Mouse (Mus musculus): ENCODE results near the gene Ncstn.

Ncstn gene

DNA sequence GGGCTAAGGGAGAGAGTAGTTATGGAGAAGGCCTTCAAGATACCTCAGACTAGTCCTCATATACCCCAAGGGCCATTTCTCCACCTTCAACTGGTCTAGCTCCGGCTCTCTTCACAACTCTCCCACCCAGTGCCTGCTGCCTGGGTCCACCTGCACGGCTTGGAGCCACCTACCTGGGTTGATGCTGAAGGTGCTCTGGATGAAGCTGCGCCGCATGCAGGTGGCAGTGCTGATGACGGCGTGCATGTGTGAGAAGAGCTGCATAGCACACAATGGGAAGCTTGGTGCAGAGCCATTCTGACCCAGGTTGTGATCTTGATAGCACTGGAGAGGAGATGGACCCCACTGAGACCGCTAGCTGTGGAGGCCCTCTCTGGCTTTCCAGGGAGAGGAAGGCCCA, 10.0 kb downstream of the Ncstn start:
- no peak for DNase-seq (ENCODE audit: low read depth, low spot score)

DNA sequence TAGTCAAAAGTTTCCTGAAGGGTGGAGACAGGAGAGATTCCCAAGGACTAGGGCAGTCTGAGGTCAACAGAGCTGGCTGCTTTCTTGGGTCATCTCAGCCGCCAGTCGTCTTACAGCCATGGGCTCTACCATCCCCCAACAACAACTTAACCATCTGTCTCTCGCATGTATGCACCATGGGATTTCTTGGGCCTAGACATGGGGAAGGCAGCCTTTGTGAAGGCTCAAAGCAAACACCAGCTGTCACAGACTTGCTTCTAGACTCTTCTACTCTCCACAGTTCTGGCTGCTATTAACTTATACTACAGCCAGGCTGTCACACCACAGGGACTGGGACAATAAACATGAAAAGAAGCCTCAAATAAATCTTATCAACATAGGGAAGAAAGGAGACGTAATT, 11.0 kb downstream of the Ncstn start:
- DNase-seq (ENCODE audit: low read depth, low spot score), result no peak

DNA sequence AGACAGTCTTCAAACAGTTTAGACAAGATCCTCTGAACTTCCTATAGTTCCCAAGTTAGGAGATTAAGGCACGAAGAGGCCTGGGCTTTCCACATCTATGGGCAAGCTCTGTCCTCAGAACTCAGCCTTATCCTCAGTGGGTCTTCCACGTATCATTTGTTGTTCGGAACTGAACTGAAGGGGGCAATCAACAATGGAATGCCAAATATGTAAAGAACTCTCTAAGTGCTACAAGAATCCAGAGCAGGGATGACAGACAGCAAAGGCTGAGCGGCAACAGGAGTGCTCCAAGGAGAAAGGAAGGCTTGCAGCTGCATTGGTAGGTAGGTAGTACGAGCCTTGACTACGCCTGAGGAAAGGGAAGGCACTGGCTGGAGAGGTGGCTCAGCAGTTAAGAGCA, 12.4 kb downstream of the Ncstn start:
- DNase-seq (ENCODE audit: low read depth, low spot score), result no peak

DNA sequence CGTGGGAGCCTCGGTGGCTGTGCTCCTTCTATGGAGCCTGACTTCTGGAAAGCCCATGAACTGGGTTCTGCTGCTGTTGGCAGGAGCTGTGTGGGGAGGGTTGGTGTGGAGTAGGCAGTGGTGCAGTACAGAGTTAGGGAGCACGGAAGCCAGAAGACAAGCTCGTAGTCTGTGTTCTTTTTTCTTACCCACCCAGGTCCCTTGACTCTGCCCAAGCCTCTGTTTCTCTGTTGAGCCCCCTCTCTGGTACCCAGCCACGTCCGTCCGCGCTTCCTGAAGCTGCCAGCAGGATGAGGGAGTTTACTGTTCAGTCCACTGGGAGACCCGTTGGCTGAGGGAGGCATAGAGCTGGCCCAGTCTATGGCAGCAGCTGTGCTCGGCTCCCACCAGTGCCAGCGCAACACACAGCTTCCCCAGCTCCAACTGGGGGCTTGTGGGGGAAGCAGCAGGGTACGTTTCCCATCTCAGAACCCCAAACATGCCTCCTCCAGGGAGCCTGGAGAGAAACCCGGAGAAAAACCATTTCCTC, 17.9 kb downstream of the Ncstn start:
- no peak for DNase-seq (ENCODE audit: low read depth, low spot score)

DNA sequence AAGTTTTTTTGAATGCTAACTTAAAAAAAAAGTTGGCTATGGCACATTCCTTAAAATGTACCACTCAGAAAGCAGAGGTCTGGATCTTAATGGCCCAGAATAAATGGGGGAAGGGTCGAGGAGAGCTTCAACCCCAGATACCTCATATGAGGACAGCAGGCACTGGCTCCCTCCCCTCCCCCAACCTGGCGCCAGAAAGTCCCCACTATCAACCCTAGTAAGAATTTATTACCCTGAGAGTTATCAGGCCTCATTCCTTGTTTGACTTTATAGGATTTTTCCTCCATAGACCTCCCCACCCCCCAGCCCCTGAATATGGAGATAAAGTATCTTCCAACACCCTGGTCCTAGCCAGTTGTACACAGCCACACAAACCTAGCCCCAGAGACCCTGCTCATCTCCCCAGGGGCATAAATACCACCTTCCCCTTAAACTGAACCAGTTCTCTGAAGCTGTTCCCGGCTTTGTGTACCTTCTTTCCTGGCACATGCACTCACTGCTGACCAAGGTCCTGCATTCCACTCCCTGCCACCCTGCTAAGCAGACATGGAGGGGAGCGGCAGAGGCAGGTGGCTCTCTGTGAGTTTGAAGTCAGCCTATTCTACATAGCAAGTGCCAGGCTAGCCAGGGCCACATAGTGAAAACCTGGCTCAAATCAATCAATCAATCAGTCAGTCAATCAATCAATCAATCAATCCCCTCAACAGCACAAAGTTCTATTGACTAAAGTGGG, 19.1 kb downstream of the Ncstn start:
- DNase-seq (ENCODE audit: low read depth, low spot score), result no peak

DNA sequence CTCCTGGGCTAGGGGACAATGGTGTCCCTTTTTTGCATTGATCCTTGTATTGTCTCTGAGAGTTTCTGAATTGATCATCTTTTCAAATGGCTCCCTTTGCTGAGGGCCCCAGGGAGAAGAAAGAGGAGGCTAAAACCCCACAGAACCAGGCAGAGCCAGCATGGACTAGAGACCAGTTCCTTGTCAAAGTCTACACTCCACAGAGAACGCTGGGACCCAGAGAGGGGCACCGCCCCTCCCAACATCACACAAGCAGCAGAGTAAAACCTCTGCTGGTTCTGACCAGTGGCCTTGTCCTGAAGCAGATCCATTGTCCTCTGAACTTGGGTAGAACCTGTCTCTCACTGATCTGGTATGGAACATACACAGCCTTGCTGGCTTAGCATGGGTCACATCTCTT, 20.5 kb downstream of the Ncstn start:
- no peak for DNase-seq (ENCODE audit: low read depth, low spot score)

DNA sequence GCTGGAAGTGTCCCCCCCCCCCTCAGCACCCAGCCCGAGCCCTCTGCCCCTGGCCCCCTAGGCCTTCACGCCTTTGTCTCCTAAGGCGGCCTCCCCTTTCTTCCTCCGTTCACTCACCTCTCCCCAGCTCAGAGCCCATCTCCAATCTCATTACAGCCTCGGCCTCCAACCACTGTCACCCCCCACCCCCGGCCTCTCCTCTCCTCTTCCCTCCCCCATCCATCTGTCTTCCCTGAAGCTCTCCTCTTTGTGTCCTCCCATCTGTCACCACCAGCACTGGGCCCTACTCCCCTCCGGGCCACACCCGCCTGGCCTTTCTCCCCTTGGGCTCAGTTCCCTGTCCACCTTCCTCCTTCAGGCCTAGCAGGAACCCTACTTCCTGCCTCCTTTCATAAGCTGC, 21.4 kb downstream of the Ncstn start:
- DNase-seq (ENCODE audit: low read depth, low spot score), result no peak

DNA sequence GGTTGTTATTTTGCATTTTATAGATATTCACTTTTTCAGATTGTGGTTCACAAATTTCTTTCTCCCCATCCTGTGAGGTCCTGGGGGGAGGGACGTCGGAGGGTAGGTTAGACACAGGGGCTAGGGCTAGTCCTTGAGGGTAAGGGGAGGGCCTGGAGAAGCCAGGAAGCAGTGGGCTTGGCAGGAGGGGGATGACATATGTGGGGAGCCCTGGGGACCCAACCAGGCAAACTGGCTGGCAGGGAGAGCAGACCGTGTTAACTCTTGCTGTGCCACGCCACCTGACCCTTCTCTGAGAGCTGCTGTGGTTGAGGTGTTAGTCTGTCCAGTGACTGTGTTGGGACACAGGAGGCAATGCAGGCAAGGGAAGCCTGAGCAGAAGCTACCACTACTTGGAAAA, 21.9 kb downstream of the Ncstn start:
- DNase-seq (ENCODE audit: low read depth, low spot score), result no peak

DNA sequence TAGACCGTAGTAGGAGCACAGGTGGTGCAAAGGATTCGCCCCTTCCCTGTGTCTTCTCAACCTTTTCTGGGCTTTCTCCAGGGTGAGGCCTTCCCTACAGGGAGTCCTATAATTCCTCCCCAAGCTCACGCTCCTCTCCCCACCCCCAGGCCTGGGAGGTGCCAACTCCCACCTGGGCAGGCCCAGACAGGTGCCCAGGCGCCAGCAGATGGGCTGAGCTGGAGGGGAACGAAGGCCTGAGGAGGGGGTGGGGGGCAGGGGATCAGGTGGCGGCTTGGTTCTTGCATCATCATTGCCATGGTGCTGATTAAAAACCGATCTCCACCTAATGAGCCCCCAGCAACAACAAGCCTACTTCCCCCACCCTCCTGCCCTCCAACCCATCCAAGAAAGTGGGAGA, 23.7 kb downstream of the Ncstn start:
- DNase-seq (ENCODE audit: low read depth, low spot score), result no peak

DNA sequence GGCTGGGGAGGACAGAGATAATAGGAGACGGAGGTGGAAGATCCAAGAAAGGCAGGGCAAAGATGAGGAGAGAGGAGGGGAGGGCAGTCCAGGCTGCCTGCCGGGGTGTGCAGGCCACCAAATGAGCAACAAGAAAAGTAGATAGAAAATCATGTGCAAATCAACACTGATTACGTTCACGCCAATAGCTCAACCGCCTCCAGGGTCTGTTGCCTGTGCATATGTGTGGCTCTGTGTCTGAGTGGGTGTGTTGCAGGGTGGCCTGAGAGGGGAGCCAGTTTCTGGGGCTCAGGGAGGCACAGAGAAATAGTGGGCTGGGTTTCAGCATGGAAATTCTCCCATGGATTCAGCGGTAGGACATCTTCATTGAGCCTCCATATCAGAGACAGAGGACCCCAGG, 24.3 kb downstream of the Ncstn start:
- no peak for DNase-seq (ENCODE audit: low read depth, low spot score)

DNA sequence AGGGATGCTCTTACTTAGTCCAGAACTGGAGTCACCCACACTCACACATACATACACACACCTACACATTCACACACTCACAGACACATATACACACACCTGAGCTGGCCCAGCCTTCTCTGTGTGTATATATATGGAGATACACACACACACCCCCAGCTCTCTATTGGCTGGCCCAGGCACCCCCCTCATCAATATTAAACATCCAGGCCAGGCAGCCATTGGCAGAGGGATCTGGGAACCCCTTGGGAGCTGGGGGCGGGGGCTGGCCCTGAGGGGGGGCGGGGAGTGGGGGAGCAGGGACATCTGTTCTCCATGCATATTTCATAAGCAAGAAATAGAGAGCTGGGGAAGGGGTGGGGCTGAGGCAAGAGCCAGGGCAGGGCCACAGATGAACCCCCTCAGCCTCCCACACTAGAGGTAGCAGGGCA, 25.1 kb downstream of the Ncstn start, which contains the start of gene Nhlh1:
Gene Nhlh1, minus strand, starts transcription at position 83 of the 431 bp plus-strand sequence.
- no peak for DNase-seq (ENCODE audit: low read depth, low spot score)

DNA sequence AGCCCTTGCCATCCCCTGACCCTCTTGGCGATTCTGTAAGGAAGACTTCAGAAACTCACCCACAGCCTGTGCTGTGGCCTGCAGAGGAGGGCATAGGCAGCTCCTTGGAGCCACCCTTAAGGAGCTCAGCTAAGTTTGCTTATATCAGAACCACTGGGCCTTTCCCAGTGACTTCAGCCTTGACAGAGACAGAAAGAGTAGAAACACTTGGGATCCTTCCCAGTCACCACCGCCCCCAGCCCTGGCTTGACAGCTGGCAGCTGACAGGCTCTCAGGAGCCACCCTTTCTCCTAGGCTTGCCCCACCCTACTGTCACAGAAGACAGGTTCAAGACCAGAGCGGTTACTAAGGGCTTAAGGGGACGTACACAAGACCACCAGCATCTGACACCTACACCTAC, 26.3 kb downstream of the Ncstn start:
- DNase-seq (ENCODE audit: low read depth, low spot score), result no peak

DNA sequence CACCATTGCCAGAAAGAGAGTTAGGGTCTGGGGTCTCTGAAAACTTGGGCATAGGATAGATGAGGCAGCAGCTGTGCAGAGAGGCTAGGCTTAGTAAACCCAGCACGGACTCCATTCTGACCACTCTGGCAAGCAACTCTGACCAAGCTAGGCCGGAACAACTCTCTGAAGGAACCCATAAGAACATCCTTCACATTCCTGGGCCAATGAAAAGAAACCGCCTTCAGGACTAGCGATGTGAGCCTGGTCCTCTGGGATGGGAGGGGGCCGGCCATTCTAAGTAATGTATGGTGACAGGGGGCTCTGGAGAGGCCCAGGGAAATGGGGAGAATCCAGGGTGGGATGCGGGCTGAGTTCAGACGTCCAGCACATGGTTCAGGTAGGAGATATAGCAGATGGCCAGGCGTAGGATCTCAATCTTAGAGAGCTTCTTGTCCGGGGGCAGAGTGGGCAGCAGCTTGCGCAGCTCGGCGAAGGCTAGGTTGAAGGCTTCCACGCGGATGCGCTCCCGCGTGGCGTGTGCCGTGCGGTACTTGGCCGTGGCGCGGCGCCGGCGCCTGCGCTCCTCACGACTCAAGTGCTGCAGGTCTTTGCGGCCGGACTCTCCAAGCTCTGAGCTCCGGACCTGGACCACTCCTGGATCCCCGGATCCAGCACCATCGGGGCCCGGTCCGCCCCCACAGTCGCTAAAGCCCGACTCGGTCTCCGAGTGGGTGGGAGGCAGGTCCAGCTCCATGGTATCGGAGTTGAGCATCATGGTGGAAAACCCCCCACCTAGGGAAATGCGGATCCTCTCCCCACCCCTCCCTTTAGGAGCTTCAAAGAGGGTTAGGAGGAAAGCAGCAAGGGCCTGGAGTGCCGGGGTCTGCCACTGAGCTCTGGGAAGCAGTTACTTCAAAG, 28.8 kb downstream of the Ncstn start:
- DNase-seq (ENCODE audit: low read depth, low spot score), result no peak

DNA sequence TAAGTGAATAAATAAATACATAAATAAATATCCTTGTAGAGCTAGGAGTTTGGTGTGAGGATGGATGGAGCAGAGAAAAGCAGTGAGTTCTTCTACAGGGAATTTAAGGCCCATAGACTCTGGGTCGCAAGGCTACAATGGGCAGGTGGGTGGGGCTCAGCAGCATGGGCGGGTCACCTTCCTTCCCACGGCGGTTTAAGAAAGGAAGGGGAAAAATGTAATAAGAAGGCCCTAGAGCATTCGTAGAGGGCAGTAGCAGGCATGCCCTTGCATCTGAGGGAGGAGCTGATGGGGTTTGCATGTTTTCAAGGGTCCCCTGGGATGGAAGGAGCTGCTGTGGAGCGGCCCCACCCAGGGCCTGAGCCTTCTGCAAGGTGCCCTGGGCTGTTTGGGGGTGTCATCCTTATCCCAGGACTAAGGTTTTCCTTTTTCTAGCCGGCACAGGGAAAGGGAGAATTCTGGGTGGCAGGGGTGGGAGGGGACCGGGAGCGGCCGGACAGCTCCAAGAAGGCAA, 29.8 kb downstream of the Ncstn start:
- no peak for DNase-seq (ENCODE audit: low read depth, low spot score)

DNA sequence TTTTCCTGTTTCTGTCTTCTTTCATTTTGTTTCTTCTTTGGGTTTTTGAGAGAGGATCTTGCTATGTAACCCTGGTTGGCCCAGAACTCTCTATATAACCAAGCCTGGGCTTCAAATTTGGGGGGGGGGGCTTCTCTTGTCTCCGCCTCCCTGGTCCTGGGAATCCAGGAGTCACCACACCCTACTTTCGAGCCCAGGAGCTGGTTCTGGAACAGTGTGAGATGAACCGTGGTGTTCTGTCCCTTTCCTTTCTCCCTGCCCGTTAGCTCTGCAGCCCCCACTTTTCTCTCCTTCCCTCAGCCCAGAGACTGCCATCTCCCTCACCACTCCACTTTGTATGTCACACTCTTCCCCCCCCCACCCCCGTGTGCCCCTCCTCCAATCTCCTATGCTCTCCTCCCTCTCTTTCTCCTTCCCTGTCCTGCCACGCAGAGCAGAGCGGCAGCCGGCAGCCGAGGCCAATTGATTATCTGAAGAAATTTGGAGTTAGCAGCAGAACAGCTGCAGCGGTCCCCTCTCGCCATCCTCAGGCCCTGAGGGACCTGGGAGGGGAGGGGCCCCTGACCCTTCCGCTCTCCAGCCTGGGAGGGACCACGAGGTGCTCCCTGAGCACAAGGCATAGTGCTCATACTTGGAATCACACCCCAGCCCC, 33.3 kb downstream of the Ncstn start:
- DNase-seq (ENCODE audit: low read depth, low spot score), result no peak

DNA sequence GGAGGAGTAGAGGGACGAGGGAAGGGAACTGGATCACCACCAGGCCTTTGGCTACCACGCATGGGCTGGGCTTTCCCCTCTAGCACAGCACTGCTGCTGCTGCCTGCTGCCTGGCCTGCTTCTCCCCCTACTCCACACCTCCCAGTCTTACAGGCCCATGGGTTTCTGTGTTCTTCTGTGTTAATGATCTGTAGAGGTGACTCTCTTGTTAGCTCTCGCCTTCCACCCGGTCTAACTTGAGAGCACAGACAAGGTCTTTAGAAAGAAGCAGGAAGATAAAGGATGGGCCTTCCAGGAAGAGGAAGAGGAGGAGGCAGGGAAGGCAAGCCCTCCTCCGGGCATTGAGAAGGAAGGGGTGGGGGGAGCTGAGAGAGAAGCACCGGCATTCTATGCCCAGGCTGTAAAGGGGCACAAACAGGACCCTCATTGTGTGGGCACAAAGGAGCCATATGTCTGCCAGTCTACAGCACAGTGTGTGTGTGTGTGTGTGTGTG, 34.3 kb downstream of the Ncstn start:
- no peak for DNase-seq (ENCODE audit: low read depth, low spot score)

DNA sequence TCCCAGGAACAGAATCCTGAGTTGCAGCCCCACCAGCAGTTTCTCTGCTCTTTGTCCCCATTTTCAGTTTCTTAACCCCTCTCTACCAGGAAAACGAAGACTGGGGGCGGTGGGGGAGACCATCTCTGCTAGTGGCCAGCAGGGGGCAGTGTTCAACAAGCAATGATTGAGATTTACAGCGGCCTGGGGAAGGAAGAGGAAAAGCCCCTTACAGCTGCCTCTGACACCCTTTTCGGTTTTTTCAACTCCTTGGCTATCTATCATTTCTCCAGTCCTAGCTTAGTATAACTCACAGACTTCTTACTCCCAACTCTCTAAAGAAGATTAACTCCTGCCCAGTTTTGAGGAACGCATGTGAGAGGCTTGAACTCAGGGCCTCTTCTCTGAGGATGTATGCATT, 35.7 kb downstream of the Ncstn start:
- DNase-seq (ENCODE audit: low read depth, low spot score), result peak; percentile 73

DNA sequence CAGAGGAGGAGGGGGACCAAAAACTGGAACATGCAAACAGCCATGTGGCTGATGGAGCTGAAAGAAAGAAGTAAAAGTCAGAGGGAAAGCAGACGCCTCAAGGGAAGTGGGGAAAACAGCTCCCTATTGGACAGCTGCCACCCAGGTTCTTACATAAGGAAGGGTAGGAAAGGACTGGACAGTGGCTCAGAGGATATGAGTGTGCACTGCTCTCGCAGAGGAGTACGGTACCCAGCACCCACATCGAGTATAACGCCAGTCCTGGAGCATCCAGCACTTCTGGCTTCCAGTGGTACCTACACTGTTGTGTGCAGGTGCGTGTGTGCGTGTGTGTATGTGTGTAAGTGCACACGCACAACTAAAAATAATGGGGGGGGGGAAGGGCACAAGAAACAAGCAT, 36.2 kb downstream of the Ncstn start:
- DNase-seq (ENCODE audit: low read depth, low spot score), result no peak

DNA sequence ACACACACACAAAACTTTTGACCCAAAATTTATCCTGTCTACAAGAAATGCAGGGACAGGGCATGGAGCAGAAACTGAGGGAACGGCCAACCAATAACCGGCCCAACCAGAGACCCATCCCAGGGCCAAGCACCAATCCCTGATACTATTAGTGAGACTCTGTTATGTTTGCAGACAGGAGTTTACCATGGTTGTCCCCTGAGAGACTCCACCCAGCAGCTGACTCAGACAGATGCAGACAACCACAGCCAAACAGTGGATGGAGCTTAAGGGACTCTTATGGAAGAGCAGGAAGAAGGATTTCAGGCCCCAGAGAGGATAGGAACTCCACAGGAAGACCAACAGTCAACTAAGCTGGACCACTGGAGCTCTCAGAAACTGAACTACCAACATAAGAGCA, 52.7 kb downstream of the Ncstn start:
- no peak for DNase-seq (ENCODE audit: low read depth, low spot score)

DNA sequence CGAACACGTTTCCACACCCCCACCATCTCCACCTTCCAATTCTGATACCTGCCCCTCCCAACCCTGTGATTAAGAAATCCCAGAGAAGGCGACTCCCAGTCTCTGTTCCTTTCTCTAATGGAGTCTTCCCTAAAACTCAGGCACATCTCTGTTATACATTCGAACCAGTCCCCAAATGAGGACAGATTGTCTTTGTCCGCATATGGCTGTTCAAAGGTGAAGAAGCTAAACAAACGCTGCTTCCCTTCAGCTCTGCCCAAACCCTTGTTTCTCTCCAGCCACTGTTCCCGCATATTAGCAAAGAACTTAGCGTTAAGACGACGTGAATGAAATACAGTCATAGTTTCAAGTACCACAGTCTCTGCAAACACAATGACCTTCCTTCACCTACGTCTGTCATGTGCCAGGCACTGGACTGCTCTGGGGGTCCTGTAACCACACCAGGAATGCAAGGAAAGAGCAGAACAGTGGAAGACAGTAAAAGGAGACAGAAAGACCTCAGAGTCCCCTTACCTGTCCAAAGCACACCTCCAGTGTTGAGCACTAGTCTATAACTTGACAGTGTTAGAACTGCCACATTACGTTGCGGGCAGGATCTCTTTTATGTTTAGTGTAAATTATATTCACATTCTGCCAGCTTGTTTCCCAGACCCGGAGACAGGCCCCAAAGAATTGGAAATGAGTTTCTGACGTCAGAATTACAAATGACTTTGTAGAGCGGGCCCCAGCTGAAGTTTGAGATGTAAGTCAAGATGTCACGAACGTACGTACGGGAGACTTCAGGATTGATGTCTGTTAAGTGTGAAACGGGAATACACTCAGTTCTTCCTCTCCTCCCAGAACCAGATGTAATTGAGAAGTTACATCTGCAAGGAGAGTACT, 54.0 kb downstream of the Ncstn start, which contains the start of gene Vangl2:
Gene Vangl2, minus strand, starts transcription at position 51 of the 882 bp plus-strand sequence.
- no peak for DNase-seq (ENCODE audit: low read depth, low spot score)

DNA sequence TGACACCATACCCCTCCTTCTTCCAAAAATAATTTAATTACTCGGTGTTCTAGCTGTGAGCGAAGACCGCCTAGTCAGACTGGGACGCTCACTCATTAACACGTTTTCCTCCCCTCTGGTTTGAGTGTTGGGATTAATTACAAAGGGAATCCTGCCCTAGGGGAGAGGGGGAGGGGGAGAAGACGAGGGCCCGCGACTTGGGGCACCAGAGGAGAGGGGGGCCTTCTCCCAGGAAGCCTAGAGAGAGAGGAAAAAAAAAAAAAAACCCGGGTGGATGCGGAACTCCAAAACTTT, 54.8 kb downstream of the Ncstn start:
- DNase-seq (ENCODE audit: low read depth, low spot score), result no peak
